Mouse (Mus musculus): ENCODE data around the gene Gnl3l.

The Gnl3l gene

GRCm38 (mm10) chrX:150956522-150957300 is 60.4 kb downstream of the Gnl3l start:
- peak; percentile 49 for DNase-seq (ENCODE audit: low read depth, low spot score)

DNA sequence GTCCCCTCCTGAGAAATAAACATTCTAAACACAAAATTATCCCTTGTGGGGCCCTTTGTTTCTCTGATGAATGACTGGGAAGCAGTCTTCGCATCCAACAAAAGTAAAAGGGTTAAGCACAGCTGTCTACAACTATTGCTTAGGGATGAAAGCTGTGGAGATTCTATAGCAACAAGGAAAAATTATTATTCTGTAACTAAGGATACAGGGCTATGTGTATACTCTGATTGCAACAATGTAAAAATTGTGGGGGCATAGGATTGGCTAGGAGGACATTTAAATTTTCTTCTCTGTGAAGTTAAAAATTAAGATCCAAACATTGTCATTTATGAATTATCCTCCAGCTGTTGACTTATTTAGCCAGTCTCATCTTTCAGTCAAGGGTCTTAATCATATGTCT is 61.1 kb downstream of the Gnl3l start:
- DNase-seq (ENCODE audit: low read depth, low spot score): no peak

DNA sequence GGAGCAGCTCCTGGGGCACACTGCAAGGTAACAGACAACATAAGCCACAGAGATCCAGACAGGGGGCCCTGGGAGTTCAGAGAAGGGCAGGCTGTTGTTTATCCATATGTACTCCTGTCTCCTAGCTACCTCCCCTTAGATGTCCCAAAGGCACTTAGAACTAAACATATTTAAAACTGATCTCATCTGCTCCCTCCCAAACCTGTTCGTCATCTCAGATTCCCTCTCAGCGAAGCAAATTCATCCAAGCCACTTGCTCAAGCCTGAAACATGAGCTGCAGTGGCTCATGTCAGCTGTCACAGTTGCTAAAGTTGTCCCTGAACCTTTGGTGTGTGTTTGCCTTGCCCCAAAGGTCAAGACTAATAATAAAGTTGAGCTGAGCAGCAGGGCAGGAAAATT is 61.7 kb downstream of the Gnl3l start:
- DNase-seq (ENCODE audit: low read depth, low spot score): no peak

DNA sequence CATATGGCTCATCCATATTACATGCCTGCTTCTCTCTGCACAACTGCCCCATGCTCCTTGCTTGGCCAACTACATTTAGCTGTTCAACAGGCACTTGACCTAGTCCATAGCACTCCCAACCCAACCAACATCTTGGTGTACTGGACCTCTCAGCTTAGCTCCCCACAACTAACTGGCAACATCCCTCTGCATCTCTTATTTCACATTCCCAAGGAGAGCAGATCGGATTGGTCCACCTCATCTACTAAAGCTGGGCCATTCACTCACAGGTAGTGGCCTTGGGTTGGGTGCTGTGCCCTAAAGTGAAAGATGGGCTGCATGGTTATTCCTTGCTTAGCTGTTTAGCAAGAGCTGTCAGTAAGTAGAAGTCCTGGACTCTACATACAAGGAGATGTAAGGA is 62.4 kb downstream of the Gnl3l start:
- DNase-seq (ENCODE audit: low read depth, low spot score): no peak

All from brain, embryonic 18.5 days (tissue).